Mouse (Mus musculus) liver, postnatal 0 days (tissue): Measurements from ENCODE around the gene Podnl1.

Experiments
- CTCF ChIP-seq: sonication (generic); IDR thresholded peaks from 2 replicates; pipeline ENCODE4 v1.5.1; 2016; ENCODE audit warnings: antibody characterized with exemption, low read depth
- EP300 ChIP-seq: IDR thresholded peaks from 2 replicates; pipeline ENCODE4 v1.6.1; 2016; ENCODE audit warnings: antibody characterized with exemption, low read depth, mild to moderate bottlenecking

GRCm38 (mm10) chr8:84076849-84077248 lies 48.9 kb upstream of the Podnl1 start:
- no peak for TF ChIP-seq CTCF
- no peak for TF ChIP-seq EP300
